Mouse (Mus musculus) neural tube, embryonic 10.5 days (tissue): Measurements from ENCODE around the gene Taf8.
"Not testable (repeated sequence)": the region's sequence is repeated elsewhere in the genome, so short reads cannot be mapped to it uniquely, and the experiment has no call there.

ENCODE experiments used
- DNase-seq: peaks from one replicate; pipeline ENCODE4 v3.0.0-alpha.2; 2017; ENCODE audit warnings: low spot score; ENCODE audit errors: extremely low spot score

The Taf8 gene

GRCm38 (mm10) chr17:47518205-47518604 lies 16.1 kb upstream of the Taf8 start:
- DNase-seq, result no peak

- no peak for DNase-seq
Observed at GRCm38 (mm10) chr17:47516232-47516631, 14.1 kb upstream of the Taf8 start.

DNA sequence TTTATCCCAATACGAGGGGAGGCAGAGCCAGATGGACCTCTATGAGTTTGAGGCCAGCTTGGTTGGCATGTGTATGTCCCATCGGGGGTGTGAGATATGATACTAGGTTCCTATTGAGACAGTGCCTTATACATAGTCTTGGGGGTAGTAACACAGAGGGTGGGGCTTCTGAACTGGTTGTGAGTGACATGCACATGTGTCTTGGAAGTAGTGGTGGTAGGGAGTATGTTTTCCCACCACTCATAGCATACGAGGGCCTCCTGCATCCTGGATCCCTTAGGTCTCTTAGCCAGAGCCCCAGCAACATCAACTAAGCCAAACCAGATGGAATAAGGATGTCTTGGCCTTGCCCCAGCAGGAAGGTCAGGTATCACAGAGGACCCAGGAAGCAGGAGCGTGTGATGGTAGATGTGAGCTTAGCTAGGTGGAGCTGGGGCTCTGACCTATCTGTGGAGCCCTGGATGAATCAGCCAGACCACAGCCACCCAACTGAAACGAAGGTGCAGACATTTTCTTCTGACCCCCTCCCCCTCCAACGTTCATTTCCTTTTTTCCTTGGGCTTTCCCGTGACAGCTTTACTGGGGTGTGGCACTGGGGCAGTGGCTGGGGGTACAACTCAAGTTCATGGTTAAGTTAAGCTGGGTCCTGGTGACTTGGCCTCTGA lies 13.2 kb upstream of the Taf8 start:
- no peak for DNase-seq

GRCm38 (mm10) chr17:47512956-47513775 lies 11.1 kb upstream of the Taf8 start:
- DNase-seq, result no peak

DNA sequence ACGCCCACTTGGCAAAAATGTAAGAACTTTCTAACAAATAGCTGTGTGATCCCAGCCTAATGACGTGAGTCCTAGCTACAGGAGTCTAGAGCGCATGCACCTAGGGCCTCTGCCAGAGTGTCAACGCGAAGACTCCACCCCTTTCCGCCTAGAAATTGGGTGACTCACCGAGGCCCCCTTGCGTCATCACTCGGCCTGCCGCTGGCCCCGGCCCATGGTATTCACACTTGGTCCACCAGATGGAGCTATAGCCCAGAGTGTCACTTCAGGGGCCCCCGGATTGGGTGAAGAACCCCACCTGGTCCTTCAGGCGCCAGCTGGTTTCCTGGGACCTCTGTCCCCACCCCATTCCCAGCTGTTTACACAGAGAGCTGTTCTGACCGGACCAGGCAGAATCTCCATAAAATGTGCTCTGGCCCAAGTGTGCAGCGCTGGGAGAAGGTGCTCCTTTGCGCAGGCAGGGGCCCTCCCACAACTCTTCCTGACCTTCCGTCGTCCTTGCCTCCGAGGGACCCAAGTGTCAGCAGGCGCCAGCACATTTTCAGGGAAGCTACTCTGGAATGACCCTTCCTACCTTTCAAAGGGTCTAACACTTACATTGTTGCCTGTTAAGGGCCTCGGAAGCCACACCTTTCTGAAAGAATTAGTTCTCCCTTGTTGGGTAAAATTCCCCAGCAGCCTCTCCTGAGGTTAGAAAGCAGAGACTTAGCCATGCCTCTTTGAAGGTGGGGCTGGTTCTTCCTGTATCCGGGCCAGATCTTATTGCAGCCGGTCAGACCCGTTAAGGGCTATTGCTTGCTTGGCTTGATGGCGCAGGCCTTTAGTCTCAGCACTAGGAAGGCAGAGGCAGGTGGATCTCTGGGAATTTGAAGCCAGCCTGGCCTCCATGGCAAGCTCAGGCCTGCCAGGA lies 9.3 kb upstream of the Taf8 start:
- DNase-seq, result peak; percentile 97

DNA sequence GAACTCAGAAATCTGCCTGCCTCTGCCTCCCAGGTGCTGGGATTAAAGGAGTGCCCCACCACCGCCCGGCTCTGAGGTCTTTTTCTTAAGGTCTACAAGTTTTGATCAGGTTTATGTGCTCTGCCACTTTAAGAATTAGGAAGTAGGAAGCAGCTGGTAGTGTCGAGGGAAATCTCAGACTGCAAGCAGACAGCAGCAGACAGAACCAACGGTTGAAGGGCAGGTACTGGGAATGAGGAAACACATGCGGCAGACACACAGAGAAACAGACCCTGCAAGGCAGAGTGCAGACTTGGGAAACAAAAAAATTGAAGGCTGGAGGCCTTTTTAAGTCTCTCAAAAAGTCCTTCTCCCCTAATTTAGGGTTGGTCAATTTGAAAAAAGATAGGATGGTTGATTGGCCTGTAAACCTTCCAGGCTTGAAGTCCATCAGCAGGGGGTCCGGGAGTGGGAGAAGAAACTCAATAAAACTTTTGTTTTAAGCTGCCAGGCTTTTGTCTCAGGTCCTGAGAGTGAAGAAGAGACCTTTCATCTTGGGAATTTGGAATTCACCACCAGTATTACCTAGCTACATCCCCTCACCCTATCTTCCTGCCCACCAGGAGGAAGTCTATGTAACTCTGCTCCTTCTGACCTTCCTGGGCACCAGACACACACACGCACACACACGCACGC lies 7.1 kb upstream of the Taf8 start:
- DNase-seq, result no peak

GRCm38 (mm10) chr17:47508012-47508608 lies 6.0 kb upstream of the Taf8 start:
- no peak for DNase-seq

DNA sequence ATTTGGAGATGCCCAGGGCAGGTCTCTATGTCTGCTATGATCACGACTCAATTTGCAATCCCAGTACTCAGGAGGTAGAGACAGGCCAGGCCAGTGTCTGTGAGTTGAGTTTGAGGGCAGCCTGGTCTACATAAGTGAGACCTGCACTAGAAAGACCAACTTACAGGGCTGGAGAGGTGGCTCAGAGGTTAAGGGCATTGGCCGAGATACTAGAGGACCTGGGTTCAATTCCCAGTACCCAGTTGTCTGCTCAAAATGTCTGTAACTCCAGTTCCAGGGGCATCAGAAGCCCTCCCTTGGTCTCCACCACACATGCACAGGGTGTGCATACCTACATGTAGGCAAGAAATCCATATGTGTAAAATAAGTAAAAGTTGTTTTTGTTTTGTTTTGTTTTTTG lies 5.4 kb upstream of the Taf8 start:
- no peak for DNase-seq

DNA sequence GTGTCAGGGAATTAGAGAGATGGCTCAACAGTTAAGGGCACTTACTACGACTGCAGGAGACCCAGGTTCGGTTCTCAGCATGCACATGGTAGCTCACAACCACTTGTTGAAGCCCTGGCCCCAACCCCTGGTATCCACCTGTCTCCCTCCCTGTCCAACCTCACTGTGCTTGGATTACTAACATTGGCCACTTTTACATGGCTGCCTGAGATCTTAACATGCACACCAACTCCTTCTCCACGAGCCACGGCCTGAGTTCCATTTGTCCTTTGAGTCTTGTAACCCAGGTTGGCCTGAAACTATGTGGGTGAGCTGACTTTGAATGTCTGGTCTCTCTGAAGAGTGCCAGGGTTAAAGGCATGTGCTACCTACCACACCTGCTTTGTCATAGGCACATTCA lies 4.6 kb upstream of the Taf8 start:
- no peak for DNase-seq

DNA sequence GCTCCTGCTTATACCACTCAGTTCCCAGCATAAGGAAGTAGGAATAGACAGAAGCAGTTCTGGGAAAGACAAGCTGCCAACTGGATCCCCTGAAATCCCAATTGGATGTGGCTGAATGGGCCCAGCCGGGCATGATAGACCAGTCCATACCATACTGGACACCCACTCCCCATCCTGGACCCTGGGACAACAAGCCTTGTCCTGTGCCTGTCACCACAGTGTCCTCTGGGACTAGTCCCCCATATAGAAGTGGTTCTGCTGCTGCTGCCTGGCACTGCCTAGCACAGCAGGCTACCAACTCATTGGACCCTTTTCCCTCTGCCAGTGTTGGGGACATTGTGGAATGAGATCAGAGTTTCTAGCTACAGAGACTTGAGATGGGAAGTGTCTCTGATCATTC lies 4.0 kb upstream of the Taf8 start:
- DNase-seq, result no peak

- DNase-seq, result no peak
Observed at GRCm38 (mm10) chr17:47505566-47505965, 3.5 kb upstream of the Taf8 start.

DNA sequence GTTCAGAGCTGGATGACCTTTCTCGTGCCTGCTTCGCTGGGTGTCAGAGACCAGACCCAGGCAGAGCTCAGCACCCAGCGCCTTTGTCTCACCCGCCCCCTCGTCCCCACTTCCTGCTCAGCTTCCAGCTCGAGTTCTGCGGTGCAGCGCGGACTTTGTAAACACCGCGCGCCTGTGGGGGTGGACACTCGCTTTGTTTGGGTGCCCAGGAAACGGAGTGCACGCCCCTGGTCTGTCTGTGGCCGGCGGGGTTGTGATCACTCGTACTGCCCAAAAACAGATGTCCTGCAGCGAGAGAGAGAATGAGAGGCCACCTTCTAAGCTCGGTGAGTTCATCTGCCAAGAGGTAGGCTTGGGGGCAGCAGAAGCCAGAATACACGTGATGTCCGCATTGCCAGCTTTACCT lies 2.9 kb upstream of the Taf8 start, which contains the start of gene Ccnd3:
Gene Ccnd3, plus strand, starts transcription at position 111 of the 406 bp plus-strand sequence.
- DNase-seq, result peak; percentile 56

DNA sequence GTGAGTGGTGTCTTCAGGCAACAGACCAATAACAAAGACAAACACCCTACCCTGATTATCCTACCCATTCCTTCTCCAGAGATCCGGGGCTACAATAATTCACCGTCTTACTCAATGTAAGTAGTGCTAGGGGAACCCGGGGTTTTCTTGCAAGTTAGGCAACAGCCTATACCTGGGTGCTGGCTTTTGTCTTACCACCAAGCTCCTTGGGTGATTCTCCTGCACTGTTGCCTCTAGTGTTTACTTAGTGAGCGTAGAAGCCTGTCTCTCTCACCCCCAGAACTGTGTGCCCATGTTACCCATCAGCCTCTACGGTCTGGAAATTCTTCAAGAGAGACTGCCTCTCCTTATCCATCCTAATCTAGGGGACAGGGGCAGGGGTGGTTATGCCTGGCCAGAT lies 2.1 kb upstream of the Taf8 start:
- DNase-seq, result no peak

- DNase-seq, result no peak
Observed at GRCm38 (mm10) chr17:47503689-47504088, 1.6 kb upstream of the Taf8 start.

GRCm38 (mm10) chr17:47502707-47503045 lies 584 bp upstream of the Taf8 start:
- not testable (repeated sequence) for DNase-seq

DNA sequence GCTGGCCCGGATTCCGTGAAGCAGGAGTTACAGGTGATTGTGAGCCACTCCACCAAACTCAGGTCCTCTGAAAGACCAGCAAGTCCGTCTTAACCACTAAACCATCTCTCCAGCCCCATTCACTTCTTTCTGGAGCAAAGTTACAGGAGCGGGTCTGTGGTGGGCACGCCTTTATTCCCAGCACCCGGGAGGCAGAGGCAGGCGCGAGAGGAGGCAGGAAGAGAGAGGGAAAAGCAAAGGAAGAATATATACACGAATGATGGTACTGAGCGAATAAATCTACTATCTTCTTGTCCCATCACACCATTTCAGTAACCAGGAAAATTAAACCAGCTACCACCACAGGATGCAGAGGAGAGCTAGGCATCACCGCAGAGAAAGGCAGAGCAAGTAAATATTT lies 561 bp downstream of the Taf8 start:
- DNase-seq, result no peak

DNA sequence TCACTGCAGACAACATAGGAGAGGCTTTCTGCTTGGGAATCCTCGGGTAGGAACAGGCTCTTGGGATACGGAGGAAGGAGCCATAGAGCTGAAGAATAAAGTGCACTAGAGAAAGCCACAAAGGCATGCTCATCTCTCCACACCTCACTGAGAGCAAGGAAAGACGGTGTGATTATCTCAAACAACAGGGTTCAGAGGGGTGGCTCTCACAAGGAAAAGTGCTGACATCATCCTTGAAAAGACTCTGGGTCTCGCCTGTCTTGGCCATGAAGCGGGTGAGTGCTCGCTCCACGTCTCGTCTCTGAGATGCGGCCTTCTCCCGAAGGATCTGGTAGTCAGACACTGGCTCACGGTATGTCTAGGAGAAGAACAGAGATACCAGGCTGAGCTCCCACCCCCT lies 8.0 kb downstream of the Taf8 start:
- no peak for DNase-seq

GRCm38 (mm10) chr17:47493653-47494052 lies 8.4 kb downstream of the Taf8 start:
- DNase-seq, result no peak

- no peak for DNase-seq
Observed at GRCm38 (mm10) chr17:47492731-47493130, 9.4 kb downstream of the Taf8 start.

GRCm38 (mm10) chr17:47490791-47491190 lies 11.3 kb downstream of the Taf8 start:
- DNase-seq, result no peak

DNA sequence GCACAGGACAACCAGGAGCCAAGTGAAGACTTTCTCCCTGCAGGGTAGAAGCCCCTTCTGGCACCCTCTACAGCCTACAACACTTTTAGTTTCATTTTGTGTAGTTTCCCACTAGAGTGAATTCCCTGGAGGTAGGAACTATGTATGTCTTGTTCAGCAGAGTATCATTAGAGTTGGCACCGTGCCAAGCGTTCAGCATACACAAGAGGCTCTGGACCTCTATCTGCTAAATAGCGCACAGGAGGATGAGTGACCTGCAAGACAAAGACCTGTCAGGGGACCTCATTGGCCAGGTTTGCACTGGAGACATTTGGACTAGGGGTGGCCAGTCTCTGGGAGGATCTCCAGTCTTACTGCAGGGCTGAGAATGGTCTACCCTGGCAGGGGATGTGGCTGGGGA lies 16.3 kb downstream of the Taf8 start:
- no peak for DNase-seq
